Mouse (Mus musculus) activated CD4-positive, CD25-positive, alpha-beta regulatory T cell (primary cell): ENCODE results near the gene Ins2. TPM values are rescaled to one million over a fixed set of nuclear protein-coding genes. Genes with fewer than 3 reads are reported as not detected.

ENCODE experiments used
- polyA plus RNA-seq, 2 experiments: library from polyadenylated mRNA; unstranded; fragments of 100-300 nt; shearing (Covaris generic); gene quantifications; one replicate each; pipeline ENCODE4 v1.2.1; 2017

Gene Ins2
- polyA plus RNA-seq: under 1 TPM in 1 of 2 experiments, not detected in 1; 0.86 TPM

DNA sequence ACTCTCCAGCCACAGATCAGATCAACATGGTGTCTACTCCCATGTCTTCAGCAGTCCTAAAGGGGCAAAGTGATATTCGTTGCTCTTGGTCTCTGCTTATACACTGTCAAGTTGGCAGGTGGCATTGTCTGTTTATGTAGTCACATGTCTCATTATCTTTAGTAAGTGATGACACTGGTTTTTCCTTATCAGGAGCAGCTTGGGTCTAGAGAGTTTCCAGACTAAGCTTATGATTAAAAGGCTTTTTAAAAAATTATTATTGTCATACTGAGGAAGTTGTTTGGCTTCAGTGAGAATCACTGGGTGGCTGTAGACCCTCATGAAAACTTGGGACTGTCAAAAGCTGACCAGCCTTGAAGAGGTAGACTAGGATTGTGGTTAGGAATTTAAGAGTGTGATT is at the start of gene Ins2:
Gene Ins2 (minus strand): TSS at position 101 of the 400 bp plus-strand sequence.

DNA sequence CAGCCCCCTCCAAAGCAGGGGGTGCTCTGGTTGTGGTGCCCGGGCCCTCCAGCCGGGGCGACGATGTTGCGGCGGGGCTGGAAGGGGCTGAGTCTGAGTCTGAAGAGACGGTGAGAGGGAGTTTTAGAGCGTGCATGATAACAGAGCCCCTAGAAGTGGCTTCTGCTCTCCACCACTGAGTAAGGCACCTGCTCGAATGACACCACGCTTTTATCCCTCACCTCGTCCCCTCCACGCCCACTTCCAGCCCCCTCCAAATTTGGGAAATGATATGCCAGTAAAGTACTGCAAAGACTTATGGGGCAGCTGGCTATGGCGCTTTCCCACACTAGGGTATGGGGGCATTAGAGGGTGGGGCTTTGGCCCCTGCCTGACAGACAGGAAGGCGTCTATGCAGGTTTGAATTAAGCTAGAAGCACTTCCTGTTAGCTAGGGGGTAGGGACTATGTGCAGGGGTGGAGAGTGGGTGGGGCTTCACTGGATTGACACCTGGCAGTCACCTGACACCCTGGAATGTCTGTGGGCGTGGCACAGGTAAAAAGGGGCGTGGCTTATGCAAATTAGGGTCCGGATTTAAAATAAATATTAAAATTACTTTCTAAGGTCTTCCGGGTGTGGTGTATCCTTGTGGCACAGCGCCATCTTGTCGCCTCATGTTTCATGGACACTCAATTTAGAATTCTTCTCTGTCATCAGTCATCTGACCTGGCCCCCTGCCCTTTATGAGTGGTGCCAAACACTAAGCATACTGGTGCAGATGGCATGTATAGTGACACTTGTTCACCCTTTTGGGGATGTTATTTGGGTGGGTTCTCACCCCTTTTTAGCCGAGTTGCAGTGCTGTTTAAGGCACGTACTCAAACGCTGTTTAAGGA is 73.2 kb downstream of the Ins2 start, which contains the start of gene Gm49394:
Gene Gm49394 (minus strand): TSS at position 192 of the 875 bp plus-strand sequence.

DNA sequence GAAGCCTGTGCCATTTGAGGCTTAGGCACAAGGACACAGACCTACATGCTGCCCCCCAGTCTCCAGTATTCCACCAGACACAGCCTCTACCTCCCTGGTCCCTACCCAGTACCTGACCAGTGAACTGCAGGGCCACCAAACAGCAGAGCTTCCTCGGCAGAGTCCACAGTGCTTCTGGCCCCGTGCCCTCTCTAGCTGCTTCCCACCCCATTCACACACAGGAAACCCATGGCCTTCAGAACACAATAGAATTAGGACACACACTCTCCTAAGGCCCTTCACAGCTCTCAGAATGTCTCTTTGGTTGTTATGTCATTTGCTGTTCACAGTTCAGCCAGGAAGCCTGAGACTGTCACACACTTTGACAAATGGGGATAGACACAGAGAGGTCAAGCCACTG is 76.5 kb downstream of the Ins2 start, which contains the start of gene Igf2:
Gene Igf2 (minus strand): TSS at position 158 of the 400 bp plus-strand sequence.

Other genes starting within 250 kb of the Ins2 start
- gene Tnnt3, start 244.5 kb downstream of the Ins2 start, polyA plus RNA-seq: 1 to 10 TPM; 2.6 to 3.5 TPM
- gene Mrpl23, start 210.7 kb downstream of the Ins2 start, polyA plus RNA-seq: 1 to 10 TPM; 4.7 to 8.8 TPM
- not detected for gene Igf2, start 76.6 kb downstream of the Ins2 start, polyA plus RNA-seq
- not detected for gene Gm49394, start 73.4 kb downstream of the Ins2 start, polyA plus RNA-seq
- under 1 TPM in 1 of 2 experiments, not detected in 1; 0.34 TPM for gene Th, start 187.7 kb upstream of the Ins2 start, polyA plus RNA-seq
- gene Ascl2, start 225.9 kb upstream of the Ins2 start, polyA plus RNA-seq: under 1 TPM in 1 of 2 experiments, not detected in 1; 0.85 TPM